ENCODE assay signal across 9 mouse cellular contexts in the genomic region with DNA sequence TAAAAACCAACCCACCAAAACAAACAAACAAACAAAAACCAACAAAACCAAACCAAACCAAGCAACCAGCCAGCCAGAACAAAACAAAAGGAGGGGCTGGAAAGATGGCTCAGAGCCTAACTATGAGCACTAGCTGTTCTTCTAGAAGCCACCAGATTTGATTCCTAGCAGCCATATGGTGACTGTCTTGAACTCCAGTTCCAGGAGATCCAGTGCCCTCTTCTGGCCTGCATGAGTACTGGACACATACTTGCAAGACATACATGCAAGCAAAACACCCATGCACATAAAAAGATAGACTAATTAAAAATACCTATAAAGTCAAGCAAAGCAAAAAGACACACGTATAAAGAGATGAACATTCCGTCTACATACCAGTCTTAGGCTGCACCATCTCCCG. TPM values are rescaled to one million over a fixed set of nuclear protein-coding genes. Genes with fewer than 3 reads are reported as not detected.
DNase-seq lines count a peak whose midpoint lies in the region; ATAC-seq and TF ChIP-seq lines count a peak whose summit lies in the region.
"Had no signal": no experiment of that assay in that cellular context is flagged by ENCODE, and none has a peak within 500 bp of the region (broad histone marks: within the 10 kb centered on the region; RNA-seq: fewer than 3 reads in every experiment).

No protein-coding gene starts in this region.

- no peaks in the 10 kb centered on the region for H3K36me3 ChIP-seq in hindbrain, postnatal 0 days (ENCODE audit: insufficient read depth, low read length)
- H3K36me3 ChIP-seq in hindbrain, embryonic 12.5 days = no peaks in the 10 kb centered on the region
- no peaks in the 10 kb centered on the region for H3K36me3 ChIP-seq in CH12.LX (replicated peaks in 1 of 2; ENCODE audit: control insufficient read depth in 1 of 2, insufficient read depth in 1 of 2, low read length in 1 of 2)
- H3K36me3 ChIP-seq in liver, postnatal 0 days (replicated peaks; ENCODE audit: insufficient read depth, low read length) = no peaks in the 10 kb centered on the region
- H3K36me3 ChIP-seq: limb, embryonic 15.5 days had no signal

- H3K4me1 ChIP-seq in hindbrain, postnatal 0 days (ENCODE audit: insufficient read depth, low read length) = no peaks in the 10 kb centered on the region
- 0 out of 2 replicates have a peak, but pooled peaks cover 3% of the 10 kb centered on the region for H3K4me1 ChIP-seq in hindbrain, embryonic 12.5 days
- H3K4me1 ChIP-seq in CH12.LX (ENCODE audit: control insufficient read depth in 1 of 2, insufficient read depth in 2 of 2) = no peaks in the 10 kb centered on the region
- H3K4me1 ChIP-seq in liver, postnatal 0 days (ENCODE audit: insufficient read depth) = no peaks in the 10 kb centered on the region
- H3K4me1 ChIP-seq: limb, embryonic 15.5 days had no signal

- peak; percentile 65 for DNase-seq in hindbrain, postnatal 0 days (ENCODE audit: low spot score)
- DNase-seq in CH12.LX (ENCODE audit: extremely low read depth) = peak; percentile 52
- peak; percentile 14 for DNase-seq in adrenal gland, postnatal 25 days
- peak; percentile 31 for DNase-seq in liver, postnatal 0 days

- 90% methylated on average over 3 of the region's 3 CpGs for WGBS in hindbrain, postnatal 0 days
- WGBS in hindbrain, embryonic 12.5 days = 92% methylated on average over 3 of the region's 3 CpGs
- WGBS in liver, postnatal 0 days (ENCODE audit: insufficient replicate concordance) = 78% methylated on average over 3 of the region's 3 CpGs

- peak; percentile 60 for TF ChIP-seq RAD21 in CH12.LX (IDR thresholded peaks at IDR 0.05; ENCODE audit: low read depth, low read length)

- H3K27ac ChIP-seq in hindbrain, postnatal 0 days = no peak overlapping the region
- H3K27ac ChIP-seq in hindbrain, embryonic 12.5 days = no peak overlapping the region
- no peak overlapping the region for H3K27ac ChIP-seq in CH12.LX (ENCODE audit: insufficient read depth, low read depth)
- H3K27ac ChIP-seq in liver, postnatal 0 days (ENCODE audit: low read depth) = no peak overlapping the region
- H3K27ac ChIP-seq: limb, embryonic 15.5 days had no signal

- dilution Hi-C loops in CH12.LX (cut with MboI; ENCODE audit: extremely low pct_ligation_motif_present, extremely low pct_unique_long_range_greater_than_20kb, low sequenced_read_pairs) = no loop called here

- in situ Hi-C loops in CH12.LX (cut with MboI; ENCODE audit: low pct_ligation_motif_present, low pct_unique_long_range_greater_than_20kb, low sequenced_read_pairs) = loop anchor here (10.0 kb wide), 1 partner anchor 73 kb away; no protein-coding TSS in a partner anchor

- no peaks in the 10 kb centered on the region for H3K9me3 ChIP-seq in hindbrain, postnatal 0 days (ENCODE audit: low read length)
- H3K9me3 ChIP-seq in hindbrain, embryonic 12.5 days (replicated peaks) = 0 out of 2 replicates have a peak, but pooled peaks cover 3% of the 10 kb centered on the region
- H3K9me3 ChIP-seq in CH12.LX (replicated peaks; ENCODE audit: low read length) = peaks cover 4% of the 10 kb centered on the region
- H3K9me3 ChIP-seq in liver, postnatal 0 days (ENCODE audit: low read length) = no peaks in the 10 kb centered on the region
- H3K9me3 ChIP-seq: limb, embryonic 15.5 days had no signal

- no peak for TF ChIP-seq POLR2A in CH12.LX (IDR thresholded peaks at IDR 0.05; ENCODE audit: low read depth, low read length)

- H3K4me2 ChIP-seq in hindbrain, postnatal 0 days (ENCODE audit: low read depth, low read length) = no peak overlapping the region
- no peak overlapping the region for H3K4me2 ChIP-seq in hindbrain, embryonic 12.5 days (replicated peaks)
- H3K4me2 ChIP-seq in CH12.LX (ENCODE audit: insufficient read depth, low read depth, poor library complexity, severe bottlenecking) = no peak overlapping the region
- no peak overlapping the region for H3K4me2 ChIP-seq in liver, postnatal 0 days (ENCODE audit: low read depth, low read length)
- H3K4me2 ChIP-seq: limb, embryonic 15.5 days had no signal

- ATAC-seq in hindbrain, postnatal 0 days = no peak
- no peak for ATAC-seq in hindbrain, embryonic 12.5 days (ENCODE audit: low FRiP score)
- ATAC-seq in liver, postnatal 0 days = no peak
- no peak for ATAC-seq in erythroblast, adult 5-6 weeks (replicated peaks; ENCODE audit: low FRiP score, poor library complexity, severe bottlenecking)
- no peak for ATAC-seq in monocyte, adult 5-6 weeks (replicated peaks; ENCODE audit: insufficient number of reproducible peaks, low FRiP score, low TSS enrichment, poor library complexity, severe bottlenecking)
- no peak for ATAC-seq in frontal cortex, adult (ENCODE audit: low TSS enrichment)

- H3K4me3 ChIP-seq in hindbrain, postnatal 0 days (ENCODE audit: low read length) = no peak overlapping the region
- H3K4me3 ChIP-seq in hindbrain, embryonic 12.5 days = no peak overlapping the region
- H3K4me3 ChIP-seq in CH12.LX (replicated peaks in 1 of 3; ENCODE audit: low read depth in 2 of 3, low read length in 2 of 3, poor library complexity in 1 of 3) = no peak overlapping the region
- no peak overlapping the region for H3K4me3 ChIP-seq in liver, postnatal 0 days (ENCODE audit: low read depth, low read length)
- H3K4me3 ChIP-seq: limb, embryonic 15.5 days had no signal

- peak; percentile 66 for TF ChIP-seq CTCF in hindbrain, postnatal 0 days (IDR thresholded peaks at IDR 0.05; ENCODE audit: low read depth)
- TF ChIP-seq CTCF in CH12.LX (conservative IDR thresholded peaks at IDR 0.05 in 1 of 2, IDR thresholded peaks at IDR 0.05 in 1 of 2; ENCODE audit: low read depth in 2 of 2, low read length in 2 of 2) = peak; percentile 24 to 66; a peak in 2 of 4 replicates
- TF ChIP-seq CTCF in liver, postnatal 0 days (IDR thresholded peaks at IDR 0.05; ENCODE audit: low read depth) = peak; percentile 71

- TF ChIP-seq EP300 in CH12.LX (IDR thresholded peaks at IDR 0.05; ENCODE audit: low read length) = no peak
- TF ChIP-seq EP300 in liver, postnatal 0 days (IDR thresholded peaks at IDR 0.05; ENCODE audit: low read depth) = no peak

- no peaks in the 10 kb centered on the region for H3K79me2 ChIP-seq in CH12.LX (replicated peaks; ENCODE audit: control insufficient read depth, extremely low read depth, insufficient read depth, poor library complexity, severe bottlenecking)

- H3K9ac ChIP-seq in hindbrain, postnatal 0 days (replicated peaks; ENCODE audit: low read length) = no peak overlapping the region
- no peak overlapping the region for H3K9ac ChIP-seq in hindbrain, embryonic 12.5 days
- no peak overlapping the region for H3K9ac ChIP-seq in CH12.LX (ENCODE audit: insufficient read depth, low read depth)
- no peak overlapping the region for H3K9ac ChIP-seq in liver, postnatal 0 days (replicated peaks)
- H3K9ac ChIP-seq: limb, embryonic 15.5 days had no signal

- no peaks in the 10 kb centered on the region for H3K27me3 ChIP-seq in hindbrain, postnatal 0 days (ENCODE audit: insufficient read depth, low read length)
- no peaks in the 10 kb centered on the region for H3K27me3 ChIP-seq in hindbrain, embryonic 12.5 days
- no peaks in the 10 kb centered on the region for H3K27me3 ChIP-seq in CH12.LX (replicated peaks)
- no peaks in the 10 kb centered on the region for H3K27me3 ChIP-seq in liver, postnatal 0 days (ENCODE audit: insufficient read depth, low read length)
- H3K27me3 ChIP-seq: limb, embryonic 15.5 days had no signal

TF ChIP-seq in CH12.LX, 34 proteins besides CTCF, POLR2A, EP300 and RAD21:
- no peak for TF ChIP-seq GABPA (IDR thresholded peaks at IDR 0.05; ENCODE audit: insufficient replicate concordance, low read depth, low read length)
- TF ChIP-seq SMC3 (IDR thresholded peaks at IDR 0.05; ENCODE audit: low read depth, low read length) = peak; percentile 66

RNA-seq across cellular contexts. Expression of a gene that starts 43.7 kb away (rescaled TPM):
- 5.9 and 7.1 TPM in 2 replicates for total RNA-seq in hindbrain, postnatal 0 days (2014; rRNA removed)
- polyA plus RNA-seq in hindbrain, postnatal 0 days (2015; fragmentation: Nextera tagmentation; extraction: Ambion mirVana) = 6.6 and 7.3 TPM in 2 replicates
- polyA plus RNA-seq in hindbrain, embryonic 12.5 days (2016; fragmentation: Nextera tagmentation; extraction: Ambion mirVana) = 24.1 and 41.5 TPM in 2 replicates
- total RNA-seq in CH12.LX (2012; rRNA removed) (1.8 and 2.7 TPM in 2 replicates), CH12.LX (2014; rRNA removed) (1.4 and 1.6 TPM in 2 replicates)
- polyA plus RNA-seq in CH12.LX (2012; ENCODE audit: insufficient read length, low read depth) = 4.1 and 4.4 TPM in 2 replicates
- 5.9 and 6.1 TPM in 2 replicates for total RNA-seq in adrenal gland, postnatal 25 days (2021)
- 109 and 110 TPM in 2 replicates for polyA plus RNA-seq in liver, postnatal 0 days (2015; fragmentation: Nextera tagmentation; extraction: Ambion mirVana)
- not detected in 2 replicates for total RNA-seq in erythroblast, adult 5-6 weeks (2015; ENCODE audit: low replicate concordance)
- total RNA-seq in erythroblast, adult 5-6 weeks (2017; ENCODE audit: low replicate concordance) = 0.17 TPM in 1 of 2 replicates, not detected in the other
- total RNA-seq in monocyte, adult 5-6 weeks (2017) = 1.2 TPM in 1 of 3 replicates, not detected in the others

RNA-seq across cellular contexts. Expression of a gene that starts 46.1 kb away (rescaled TPM):
- total RNA-seq in hindbrain, postnatal 0 days (2014; rRNA removed) = 75.9 and 79.3 TPM in 2 replicates
- polyA plus RNA-seq in hindbrain, postnatal 0 days (2015; fragmentation: Nextera tagmentation; extraction: Ambion mirVana) = 35.7 and 40.9 TPM in 2 replicates
- 16.3 and 17.2 TPM in 2 replicates for polyA plus RNA-seq in hindbrain, embryonic 12.5 days (2016; fragmentation: Nextera tagmentation; extraction: Ambion mirVana)
- total RNA-seq in CH12.LX (2012; rRNA removed) (4.6 and 5.2 TPM in 2 replicates), CH12.LX (2014; rRNA removed) (7.1 and 7.4 TPM in 2 replicates)
- 5.8 and 5.9 TPM in 2 replicates for polyA plus RNA-seq in CH12.LX (2012; ENCODE audit: insufficient read length, low read depth)
- total RNA-seq in adrenal gland, postnatal 25 days (2021) = 43.4 and 61.7 TPM in 2 replicates
- polyA plus RNA-seq in liver, postnatal 0 days (2015; fragmentation: Nextera tagmentation; extraction: Ambion mirVana) = 6.8 and 7.0 TPM in 2 replicates
- total RNA-seq in erythroblast, adult 5-6 weeks (2015; ENCODE audit: low replicate concordance) = 8.5 and 10.4 TPM in 2 replicates
- 7.5 and 7.7 TPM in 2 replicates for total RNA-seq in erythroblast, adult 5-6 weeks (2017; ENCODE audit: low replicate concordance)
- 21.8 to 25.5 TPM (median 22.6 TPM) in 3 replicates for total RNA-seq in monocyte, adult 5-6 weeks (2017)

Comparison
In these comparisons a context has a peak if more than half of its experiments do, and no peak if none do; other contexts are left out.
1. DNase-seq: peak in every context shown above with its lines; median percentile 65 in hindbrain, postnatal 0 days; 52 in CH12.LX; 31 in liver, postnatal 0 days; 14 in adrenal gland, postnatal 25 days.